Mouse (Mus musculus) neural tube, embryonic 11.5 days (tissue): ENCODE data around the gene Crkl. TPM values are rescaled to one million over a fixed set of nuclear protein-coding genes. Genes with fewer than 3 reads are reported as not detected.
"Not testable (repeated sequence)": the region's sequence is repeated elsewhere in the genome, so short reads cannot be mapped to it uniquely, and the experiment has no call there.

ENCODE experiments used
- ATAC-seq: fragments of 200-750 bp; cut with Nextera tagmentation; 2 replicates; pipeline ENCODE4 v1.8.0; 2017; ENCODE audit warnings: moderate number of reproducible peaks, mild to moderate bottlenecking, moderate TSS enrichment, moderate library complexity; ENCODE audit not compliant: insufficient read depth, low FRiP score, low TSS enrichment
- DNase-seq: peaks from one replicate; pipeline ENCODE4 v3.0.0-alpha.2; 2015; ENCODE audit warnings: low spot score
- H3K27ac ChIP-seq: fragments of 300-500 bp; sonication (generic); 2 replicates; pipeline ENCODE4 v1.5.1; 2014; ENCODE audit warnings: low read depth, mild to moderate bottlenecking, low read length
- H3K27me3 ChIP-seq: fragments of 300-500 bp; sonication (generic); 2 replicates; pipeline ENCODE4 v1.6.1; 2014; ENCODE audit warnings: mild to moderate bottlenecking, low read length, mixed read lengths; ENCODE audit not compliant: control insufficient read depth, insufficient read depth
- H3K36me3 ChIP-seq: fragments of 300-500 bp; sonication (generic); 2 replicates; pipeline ENCODE4 v1.6.1; 2014; ENCODE audit warnings: mild to moderate bottlenecking, low read length, moderate library complexity, mixed read lengths; ENCODE audit not compliant: control insufficient read depth, insufficient read depth
- H3K4me1 ChIP-seq: fragments of 300-500 bp; sonication (generic); 2 replicates; pipeline ENCODE4 v1.6.1; 2014; ENCODE audit warnings: low read length, mixed read lengths; ENCODE audit not compliant: control insufficient read depth, insufficient read depth
- H3K4me2 ChIP-seq: fragments of 300-500 bp; sonication (generic); 2 replicates; pipeline ENCODE4 v1.6.1; 2014; ENCODE audit warnings: low read depth, mild to moderate bottlenecking, moderate library complexity
- H3K4me3 ChIP-seq: fragments of 300-500 bp; sonication (generic); 2 replicates; pipeline ENCODE4 v1.5.1; 2014; ENCODE audit warnings: low read depth, low read length
- H3K9ac ChIP-seq: fragments of 300-500 bp; sonication (generic); 2 replicates; pipeline ENCODE4 v1.6.1; 2014; ENCODE audit warnings: mild to moderate bottlenecking, low read length
- H3K9me3 ChIP-seq: fragments of 300-500 bp; sonication (generic); 2 replicates; pipeline ENCODE4 v1.6.1; 2016; ENCODE audit warnings: low read length; ENCODE audit not compliant: control insufficient read depth
- WGBS: fragments of 180-500 bp; shearing (Covaris S2); extraction: QIAGEN DNeasy Blood & Tissue Kit; methylation state at CpG from one replicate; pipeline ENCODE4 v1.1.7; 2014; 5-methylcytosine and 5-hydroxymethylcytosine counted together
- polyA plus RNA-seq: library from polyadenylated mRNA; unstranded; fragments of >200 nt; fragmentation: Nextera tagmentation; extraction: Ambion mirVana; gene quantifications from 2 replicates; pipeline ENCODE4 v1.2.1, GENCODE M21; 2014

Gene Crkl
- polyA plus RNA-seq, 1 experiment from 2014 or later: 86.5 TPM

GRCm38 (mm10) chr16:17491896-17492561, 40.2 kb downstream of the Crkl start:
- no peak overlapping the region for H3K27ac ChIP-seq
- no peak overlapping the region; the same call in 1 of the 2 replicates for H3K4me2 ChIP-seq
- ATAC-seq: no peak
- H3K36me3 ChIP-seq: no peaks in the 10 kb centered on the region
- no peak overlapping the region for H3K9ac ChIP-seq
- H3K4me1 ChIP-seq: 0 out of 2 replicates have a peak, but pooled peaks cover 7% of the 10 kb centered on the region
- H3K27me3 ChIP-seq: peaks cover 8% of the 10 kb centered on the region; the same call in 1 of the 2 replicates
- H3K9me3 ChIP-seq: no peaks in the 10 kb centered on the region
- 69% methylated on average over 5 of the region's 5 CpGs for WGBS
- no peak overlapping the region for H3K4me3 ChIP-seq
- DNase-seq: no peak

GRCm38 (mm10) chr16:17496499-17497305, 44.9 kb downstream of the Crkl start:
- no peak for DNase-seq
- Histone ChIP-seq H3K4me3 (no peak overlapping the region), H3K27ac (no peak overlapping the region), H3K36me3 (no peaks in the 10 kb centered on the region), H3K9me3 (no peaks in the 10 kb centered on the region), H3K4me2 (no peak overlapping the region), H3K9ac (no peak overlapping the region), H3K4me1 (peaks cover 8% of the 10 kb centered on the region), H3K27me3 (no peaks in the 10 kb centered on the region)
- no peak for ATAC-seq
- WGBS: 64% methylated on average over 2 of the region's 2 CpGs

- ATAC-seq (peak; percentile 55; the same call in 1 of the 2 replicates), DNase-seq (peak; percentile 64)
- Histone ChIP-seq H3K27me3 (no peaks in the 10 kb centered on the region), H3K4me2 (no peak overlapping the region), H3K4me1 (peaks cover 8% of the 10 kb centered on the region), H3K9ac (no peak overlapping the region), H3K9me3 (no peaks in the 10 kb centered on the region), H3K36me3 (no peaks in the 10 kb centered on the region), H3K27ac (no peak overlapping the region), H3K4me3 (no peak overlapping the region)
- 16% methylated on average over 10 of the region's 10 CpGs for WGBS
Observed at GRCm38 (mm10) chr16:17499249-17499883, 47.6 kb downstream of the Crkl start.

- Histone ChIP-seq H3K4me3 (no peak overlapping the region), H3K27me3 (no peaks in the 10 kb centered on the region), H3K27ac (no peak overlapping the region), H3K36me3 (no peaks in the 10 kb centered on the region), H3K4me1 (peaks cover 6% of the 10 kb centered on the region), H3K4me2 (no peak overlapping the region), H3K9me3 (no peaks in the 10 kb centered on the region), H3K9ac (no peak overlapping the region)
- 84% methylated on average over 4 of the region's 4 CpGs for WGBS
- ATAC-seq (no peak), DNase-seq (no peak)
Observed at GRCm38 (mm10) chr16:17502681-17503080, 50.9 kb downstream of the Crkl start.

GRCm38 (mm10) chr16:17507018-17507552, 55.3 kb downstream of the Crkl start:
- 85% methylated on average over 5 of the region's 5 CpGs for WGBS
- Histone ChIP-seq H3K27ac (no peak overlapping the region), H3K36me3 (peaks cover 3% of the 10 kb centered on the region; the same call in 1 of the 2 replicates), H3K27me3 (no peaks in the 10 kb centered on the region), H3K9me3 (no peaks in the 10 kb centered on the region), H3K4me1 (peaks cover 6% of the 10 kb centered on the region; the same call in 1 of the 2 replicates), H3K4me3 (no peak overlapping the region), H3K4me2 (no peak overlapping the region), H3K9ac (no peak overlapping the region)
- ATAC-seq (no peak), DNase-seq (no peak)

GRCm38 (mm10) chr16:17508031-17508430, 56.2 kb downstream of the Crkl start:
- peak overlapping the region; percentile 39; the same call in 1 of the 2 replicates for H3K27ac ChIP-seq
- H3K9me3 ChIP-seq, ATAC-seq: not testable (repeated sequence)

GRCm38 (mm10) chr16:17508546-17509239, 56.9 kb downstream of the Crkl start, which contains the start of gene Lztr1:
TSS of gene Lztr1 (plus strand) at chr16:17508688.
- Histone ChIP-seq H3K4me3 (peak within 1 kb of the TSS; percentile 72), H3K36me3 (peaks cover 6% of the 10 kb centered on the region)
- under 1% methylated on average over 50 of the region's 50 CpGs for WGBS

More at GRCm38 (mm10) chr16:17508031-17508430, 56.2 kb downstream of the Crkl start:
- 58% methylated on average over 2 of the region's 3 CpGs for WGBS
- H3K36me3 ChIP-seq, DNase-seq, H3K27me3 ChIP-seq, H3K4me1 ChIP-seq: not testable (repeated sequence)
- peak overlapping the region; percentile 72 for H3K4me3 ChIP-seq
- H3K9ac ChIP-seq: peak overlapping the region; percentile 83
- H3K4me2 ChIP-seq: peak overlapping the region; percentile 56

GRCm38 (mm10) chr16:17509240-17509597, 57.4 kb downstream of the Crkl start:
- ATAC-seq (peak; percentile 10), DNase-seq (no peak)
- Histone ChIP-seq H3K4me1 (peaks cover 6% of the 10 kb centered on the region; the same call in 1 of the 2 replicates), H3K27me3 (no peaks in the 10 kb centered on the region), H3K4me2 (peak overlapping the region; percentile 56), H3K9me3 (no peaks in the 10 kb centered on the region), H3K36me3 (peaks cover 6% of the 10 kb centered on the region), H3K4me3 (peak overlapping the region; percentile 72), H3K9ac (peak overlapping the region; percentile 83), H3K27ac (no peak overlapping the region)
- 16% methylated on average over 9 of the region's 9 CpGs for WGBS

More at GRCm38 (mm10) chr16:17508546-17509239, 56.9 kb downstream of the Crkl start, which contains the start of gene Lztr1:
- Histone ChIP-seq H3K27ac (peak within 1 kb of the TSS; percentile 39), H3K4me2 (peak within 1 kb of the TSS; percentile 56), H3K4me1 (peaks cover 6% of the 10 kb centered on the region; the same call in 1 of the 2 replicates), H3K27me3 (no peaks in the 10 kb centered on the region), H3K9ac (peak within 1 kb of the TSS; percentile 83), H3K9me3 (no peaks in the 10 kb centered on the region)
- ATAC-seq (peak; percentile 97), DNase-seq (peak; percentile 93)
